8 mouse cellular contexts compared by ENCODE assay signal in genomic region chr11:121741433-121741832, GRCm38 (mm10). TPM values are rescaled to one million over a fixed set of nuclear protein-coding genes. Genes with fewer than 3 reads are reported as not detected.
DNase-seq lines count a peak whose midpoint lies in the region; TF ChIP-seq lines count a peak whose summit lies in the region.

No protein-coding gene starts in this region.

- TF ChIP-seq POLR2A in embryonic fibroblast, embryonic 13.5 days (IDR thresholded peaks at IDR 0.05; ENCODE audit: low read depth, low read length) = no peak

- TF ChIP-seq CTCF in embryonic fibroblast, embryonic 13.5 days (IDR thresholded peaks at IDR 0.05; ENCODE audit: borderline replicate concordance, insufficient read depth, low read length) = no peak

- peaks cover 12% of the 10 kb centered on the region for H3K4me1 ChIP-seq in embryonic fibroblast, embryonic 13.5 days (ENCODE audit: control insufficient read depth, insufficient read depth, low read length)

- peak; percentile 5 for DNase-seq in adrenal gland, adult 8-10 months
- no peak for DNase-seq in adrenal gland, postnatal 4 days (ENCODE audit: low spot score in 2 of 2)
- DNase-seq in 3134 (ENCODE audit: extremely low read depth, insufficient read length, low spot score) = peak; percentile 58
- peak; percentile 21 to 24 for DNase-seq in layer of hippocampus, postnatal 36 days
- peak; percentile 32 to 59 for DNase-seq in right cerebral cortex, postnatal 10 days (ENCODE audit: low spot score in 2 of 2)
- DNase-seq in cerebellum, adult 8-10 months = no peak
- DNase-seq in spleen, postnatal 14 days (ENCODE audit: low spot score in 2 of 2) = no peak

- no peak overlapping the region for H3K4me3 ChIP-seq in embryonic fibroblast, embryonic 13.5 days (ENCODE audit: insufficient read depth, low read length)

- H3K27ac ChIP-seq in embryonic fibroblast, embryonic 13.5 days (ENCODE audit: insufficient read depth, low read length) = peak overlapping the region; percentile 6; the same call in 1 of the 2 replicates

RNA-seq across cellular contexts. Expression of gene Metrnl, which starts 40.1 kb away (rescaled TPM):
- total RNA-seq in adrenal gland, adult 8-10 months (2022) = 10 to 100 TPM; 10.8 to 29.6 (median 21.0) TPM
- total RNA-seq in adrenal gland, postnatal 4 days (2021) = 10 to 100 TPM; 13.8 to 16.8 TPM
- 26.3 and 29.4 TPM in 2 replicates for polyA plus RNA-seq in embryonic fibroblast, embryonic 13.5 days (2011; ENCODE audit: insufficient read length, low read depth, missing spikeins)
- 10 to 100 TPM in 1 of 2 experiments, 1 to 10 TPM in 1; 9.2 to 10.2 TPM for total RNA-seq in layer of hippocampus, postnatal 36 days (2021)

Comparison
In these comparisons a context has a peak if more than half of its experiments do, and no peak if none do; other contexts are left out.
1. DNase-seq: peak in adrenal gland, adult 8-10 months (single experiment), 3134 (single experiment), layer of hippocampus, postnatal 36 days (2 of 2) and right cerebral cortex, postnatal 10 days (2 of 2); none in adrenal gland, postnatal 4 days (0 of 2), cerebellum, adult 8-10 months (single experiment) and spleen, postnatal 14 days (0 of 2).